Mouse (Mus musculus) neural tube, embryonic 10.5 days (tissue): ENCODE measurements around the gene Map4.
A peak's percentile ranks its signal among the peaks of the same experiment; 100 is the strongest.
"Not testable (repeated sequence)": the region's sequence is repeated elsewhere in the genome, so short reads cannot be mapped to it uniquely, and the experiment has no call there.

ENCODE experiments used
- DNase-seq: peaks from one replicate; pipeline ENCODE4 v3.0.0-alpha.2; 2017; ENCODE audit warnings: low spot score; ENCODE audit errors: extremely low spot score

The Map4 gene

GRCm38 (mm10) chr9:110062861-110063260 is 131.6 kb downstream of the Map4 start:
- no peak for DNase-seq

- no peak for DNase-seq
Observed at GRCm38 (mm10) chr9:110064641-110065040, 133.4 kb downstream of the Map4 start.

- DNase-seq, result no peak
Observed at GRCm38 (mm10) chr9:110068745-110069144, 137.5 kb downstream of the Map4 start.

- no peak for DNase-seq
Observed at GRCm38 (mm10) chr9:110070358-110070757, 139.1 kb downstream of the Map4 start.

GRCm38 (mm10) chr9:110071011-110071410 is 139.8 kb downstream of the Map4 start:
- no peak for DNase-seq

GRCm38 (mm10) chr9:110071843-110072242 is 140.6 kb downstream of the Map4 start:
- DNase-seq, result peak; percentile 79

- DNase-seq, result not testable (repeated sequence)
Observed at GRCm38 (mm10) chr9:110076468-110076867, 145.2 kb downstream of the Map4 start.

- DNase-seq, result no peak
Observed at GRCm38 (mm10) chr9:110081066-110081465, 149.8 kb downstream of the Map4 start.

- DNase-seq, result no peak
Observed at GRCm38 (mm10) chr9:110084201-110084964, 153.1 kb downstream of the Map4 start.

GRCm38 (mm10) chr9:110085693-110086092 is 154.4 kb downstream of the Map4 start:
- no peak for DNase-seq

GRCm38 (mm10) chr9:110093303-110093702 is 162.0 kb downstream of the Map4 start:
- DNase-seq, result no peak

GRCm38 (mm10) chr9:110094761-110095160 is 163.5 kb downstream of the Map4 start:
- no peak for DNase-seq

- no peak for DNase-seq
Observed at GRCm38 (mm10) chr9:110097791-110098190, 166.5 kb downstream of the Map4 start.

- peak; percentile 94 for DNase-seq
Observed at GRCm38 (mm10) chr9:110100627-110101600, 169.7 kb downstream of the Map4 start.

- no peak for DNase-seq
Observed at GRCm38 (mm10) chr9:110116353-110116976, 185.2 kb downstream of the Map4 start.

GRCm38 (mm10) chr9:110116977-110117778 is 185.9 kb downstream of the Map4 start, which contains the start of gene Smarcc1:
TSS of gene Smarcc1 (plus strand) at chr9:110117708.
- peak; percentile 97 for DNase-seq

- no peak for DNase-seq
Observed at GRCm38 (mm10) chr9:110117779-110118139, 186.5 kb downstream of the Map4 start, which contains the start of gene Dhx30. TSS of gene Dhx30 (minus strand) at chr9:110117830.

GRCm38 (mm10) chr9:110118249-110118648 is 187.0 kb downstream of the Map4 start:
- DNase-seq, result no peak

GRCm38 (mm10) chr9:110121424-110121823 is 190.2 kb downstream of the Map4 start:
- DNase-seq, result no peak

GRCm38 (mm10) chr9:110123322-110123721 is 192.1 kb downstream of the Map4 start:
- DNase-seq, result no peak
